Mouse (Mus musculus): ENCODE results near the gene Ubfd1. TPM values are rescaled to one million over a fixed set of nuclear protein-coding genes. Genes with fewer than 3 reads are reported as not detected.

The Ubfd1 gene
- polyA plus RNA-seq, 1 experiment from 2014 or later: 87.3 TPM

DNA sequence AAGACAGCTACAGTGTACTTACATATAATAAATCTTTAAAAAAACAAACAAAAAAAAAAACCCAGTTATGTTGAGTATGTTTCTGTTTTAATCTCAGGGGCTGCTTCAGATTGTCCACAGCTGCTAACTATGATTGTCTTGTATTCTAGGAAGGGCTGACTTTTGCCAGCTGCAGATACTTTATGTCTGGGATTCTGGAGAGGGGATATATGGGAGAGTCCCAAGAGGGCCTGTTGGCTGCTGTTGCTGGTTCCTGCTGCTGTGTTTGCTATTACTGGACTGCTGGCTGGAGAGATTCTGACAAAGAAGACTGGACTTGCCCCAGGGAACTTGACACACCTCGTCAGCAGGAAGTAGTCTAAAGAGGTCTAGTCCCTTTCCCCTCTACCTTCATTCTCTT is 16.1 kb upstream of the Ubfd1 start:
- DNase-seq (ENCODE audit: low spot score): no peak

DNA sequence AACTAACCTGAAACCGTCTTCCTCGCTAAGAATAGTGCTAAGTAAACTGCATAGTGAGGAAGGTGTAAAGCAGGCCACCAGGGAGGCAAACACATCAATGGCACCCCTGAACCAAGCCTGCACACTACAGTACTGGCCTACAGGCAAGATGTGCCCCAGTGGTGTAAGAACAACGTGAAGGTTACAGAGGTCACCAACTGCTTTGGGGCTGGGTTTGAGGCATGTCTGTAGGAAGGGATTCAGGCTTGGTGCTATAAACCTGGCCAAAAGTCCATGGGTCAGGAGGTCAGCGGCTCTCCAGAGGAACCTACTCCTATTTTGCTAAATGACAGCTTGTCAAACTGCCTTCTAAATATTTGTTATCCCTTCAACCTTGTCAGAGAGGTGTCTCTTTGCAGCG is 10.3 kb upstream of the Ubfd1 start:
- Histone ChIP-seq H3K4me3 (no peak overlapping the region), H3K27ac (no peak overlapping the region), H3K4me1 (no peaks in the 10 kb centered on the region), H3K27me3 (ENCODE audit: low read depth, poor library complexity, severe bottlenecking) (no peaks in the 10 kb centered on the region), H3K36me3 (peaks cover 84% of the 10 kb centered on the region), H3K9me3 (replicated peaks) (no peaks in the 10 kb centered on the region)
- WGBS: 91% methylated on average over 5 of the region's 5 CpGs
- DNase-seq (ENCODE audit: low spot score): no peak

More for the DNA sequence above, 16.1 kb upstream of the Ubfd1 start:
- Histone ChIP-seq H3K9me3 (replicated peaks) (no peaks in the 10 kb centered on the region), H3K4me1 (no peaks in the 10 kb centered on the region), H3K27me3 (ENCODE audit: low read depth, poor library complexity, severe bottlenecking) (no peaks in the 10 kb centered on the region), H3K36me3 (peaks cover 83% of the 10 kb centered on the region), H3K27ac (no peak overlapping the region), H3K4me3 (no peak overlapping the region)
- WGBS: 97% methylated on average over 1 of the region's 1 CpGs

DNA sequence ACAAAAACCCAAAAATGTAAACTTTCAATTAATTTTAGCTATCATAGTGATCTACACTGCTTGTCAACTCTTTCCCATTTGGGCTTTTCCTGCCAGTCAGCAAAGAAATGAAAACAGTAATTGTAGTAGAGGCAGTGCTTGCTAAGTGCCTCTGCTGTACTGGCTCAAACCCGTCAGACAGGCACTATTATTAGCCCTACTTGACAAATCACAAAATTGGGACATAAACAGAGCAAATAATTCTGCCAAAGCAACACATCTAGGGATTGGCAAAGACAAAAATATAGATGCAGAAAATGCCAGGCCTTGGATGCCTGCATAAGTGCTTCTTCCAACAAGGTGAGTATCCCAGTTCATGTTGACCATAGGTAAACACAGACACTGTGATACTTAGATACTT is 1.3 kb upstream of the Ubfd1 start:
- Histone ChIP-seq H3K9me3 (replicated peaks) (no peaks in the 10 kb centered on the region), H3K36me3 (peaks cover 46% of the 10 kb centered on the region), H3K4me1 (peaks cover 29% of the 10 kb centered on the region), H3K27ac (no peak overlapping the region), H3K4me3 (peak overlapping the region; percentile 99; the same call in 1 of the 2 replicates), H3K27me3 (ENCODE audit: low read depth, poor library complexity, severe bottlenecking) (no peaks in the 10 kb centered on the region)
- 90% methylated on average over 1 of the region's 1 CpGs for WGBS
- no peak for DNase-seq (ENCODE audit: low spot score)

DNA sequence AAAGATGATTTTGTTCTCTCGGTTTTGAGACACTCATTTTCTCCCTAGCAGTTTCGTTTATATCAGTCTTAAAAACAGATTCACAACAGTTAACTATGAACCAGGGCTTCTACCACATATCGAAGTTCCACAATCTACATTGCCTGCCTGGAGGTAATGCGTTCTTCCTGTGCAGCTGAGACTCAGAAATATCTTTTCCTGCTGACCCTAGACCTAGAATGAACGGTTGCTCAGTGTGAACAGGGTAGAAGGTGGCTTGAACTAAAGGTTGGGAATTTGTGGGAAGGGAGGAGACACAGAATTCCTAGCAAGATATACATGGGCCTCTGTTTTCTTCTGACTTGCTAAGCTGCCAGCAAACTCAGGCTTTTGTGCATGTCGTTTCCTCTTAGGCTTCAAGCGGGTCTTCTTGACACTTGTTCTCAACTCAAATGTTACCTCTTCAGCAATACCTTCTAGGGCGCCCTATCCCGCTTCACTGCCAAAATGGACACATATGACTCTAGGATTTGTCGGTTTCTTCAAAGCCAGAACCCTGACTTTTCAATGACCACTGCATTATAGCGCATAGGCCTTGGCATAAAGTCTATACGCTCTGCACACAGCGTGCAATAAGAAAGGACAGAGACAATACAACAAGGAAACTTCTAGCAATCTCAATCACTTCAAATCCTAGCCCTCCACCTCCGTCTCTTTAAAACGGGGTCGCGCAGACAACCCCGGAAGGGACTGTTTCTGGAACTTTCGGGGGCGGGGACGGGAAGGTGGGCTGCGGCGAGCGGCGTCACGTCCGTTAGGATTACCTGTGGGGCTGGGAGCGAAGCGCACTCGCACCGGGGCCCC is 652 bp upstream of the Ubfd1 start:
- 21% methylated on average over 31 of the region's 31 CpGs for WGBS
- Histone ChIP-seq H3K4me1 (peaks cover 29% of the 10 kb centered on the region), H3K27me3 (ENCODE audit: low read depth, poor library complexity, severe bottlenecking) (no peaks in the 10 kb centered on the region), H3K27ac (peak overlapping the region; percentile 97), H3K4me3 (peak overlapping the region; percentile 99), H3K9me3 (replicated peaks) (no peaks in the 10 kb centered on the region), H3K36me3 (peaks cover 46% of the 10 kb centered on the region)
- no peak for DNase-seq (ENCODE audit: low spot score)

DNA sequence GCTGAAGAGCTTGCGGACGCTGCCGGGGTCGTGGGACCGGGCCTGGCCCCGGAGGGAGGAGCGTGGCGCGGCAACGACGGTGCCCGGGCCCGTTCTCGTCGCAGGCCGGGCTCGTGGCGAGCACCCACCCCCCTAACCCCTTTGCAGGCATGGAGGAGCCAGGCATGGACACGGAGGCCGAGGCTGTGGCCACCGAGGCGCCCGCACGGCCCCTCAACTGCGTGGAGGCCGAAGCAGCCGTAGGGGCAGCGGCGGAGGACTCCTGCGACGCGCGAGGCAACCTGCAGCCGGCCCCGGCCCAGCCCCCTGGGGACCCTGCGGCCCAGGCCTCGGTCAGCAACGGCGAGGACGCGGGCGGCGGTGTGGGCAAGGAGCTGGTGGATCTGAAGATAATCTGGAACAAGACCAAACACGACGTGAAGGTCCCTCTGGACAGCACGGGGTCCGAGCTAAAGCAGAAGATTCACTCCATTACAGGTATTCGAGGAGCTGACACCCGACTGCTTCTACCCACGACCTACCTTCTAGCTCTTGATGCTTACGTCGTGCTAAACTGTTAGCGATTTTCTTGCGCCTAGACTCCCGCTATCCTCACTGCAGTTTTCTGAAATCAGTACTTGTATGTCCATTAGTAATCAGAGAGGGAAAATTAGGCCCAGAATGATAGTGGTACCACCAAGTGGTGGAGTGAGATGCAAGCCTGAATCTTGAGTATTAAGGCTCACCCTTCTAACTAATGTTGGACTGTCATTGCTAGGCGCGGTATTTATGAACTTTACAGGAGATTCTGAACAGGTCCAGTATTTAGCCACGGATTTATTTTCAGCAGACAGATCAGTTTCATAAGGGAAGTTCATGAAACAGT is 774 bp downstream of the Ubfd1 start:
- Histone ChIP-seq H3K36me3 (peaks cover 47% of the 10 kb centered on the region), H3K9me3 (replicated peaks) (no peaks in the 10 kb centered on the region), H3K27ac (peak overlapping the region; percentile 97), H3K4me3 (peak overlapping the region; percentile 99), H3K4me1 (peaks cover 29% of the 10 kb centered on the region), H3K27me3 (ENCODE audit: low read depth, poor library complexity, severe bottlenecking) (no peaks in the 10 kb centered on the region)
- 2% methylated on average over 58 of the region's 58 CpGs for WGBS
- no peak for DNase-seq (ENCODE audit: low spot score)

DNA sequence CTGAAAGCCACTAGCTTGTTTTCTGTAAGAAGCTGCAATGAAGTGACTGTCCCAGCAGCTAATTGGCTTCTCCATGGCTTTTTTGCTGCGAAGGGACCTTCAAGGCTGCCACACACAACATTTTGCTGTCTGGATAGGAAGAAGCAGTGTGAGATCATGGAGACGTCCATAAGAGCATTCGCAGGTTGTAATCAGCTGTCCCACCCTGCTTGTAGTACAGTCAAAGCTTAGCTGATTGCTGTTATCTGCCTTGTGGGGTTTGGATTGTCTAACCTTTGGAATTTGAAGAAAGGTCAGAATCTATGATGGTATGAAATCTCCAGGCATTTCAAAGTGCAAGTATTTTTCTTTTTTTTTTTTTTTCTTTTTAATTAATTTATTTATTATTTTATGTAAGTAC is 7.4 kb downstream of the Ubfd1 start:
- WGBS: 90% methylated on average over 3 of the region's 3 CpGs
- Histone ChIP-seq H3K36me3 (peaks cover 100% of the 10 kb centered on the region), H3K27ac (no peak overlapping the region), H3K4me1 (peaks cover 2% of the 10 kb centered on the region), H3K27me3 (ENCODE audit: low read depth, poor library complexity, severe bottlenecking) (no peaks in the 10 kb centered on the region), H3K9me3 (replicated peaks) (no peaks in the 10 kb centered on the region), H3K4me3 (no peak overlapping the region)
- no peak for DNase-seq (ENCODE audit: low spot score)

DNA sequence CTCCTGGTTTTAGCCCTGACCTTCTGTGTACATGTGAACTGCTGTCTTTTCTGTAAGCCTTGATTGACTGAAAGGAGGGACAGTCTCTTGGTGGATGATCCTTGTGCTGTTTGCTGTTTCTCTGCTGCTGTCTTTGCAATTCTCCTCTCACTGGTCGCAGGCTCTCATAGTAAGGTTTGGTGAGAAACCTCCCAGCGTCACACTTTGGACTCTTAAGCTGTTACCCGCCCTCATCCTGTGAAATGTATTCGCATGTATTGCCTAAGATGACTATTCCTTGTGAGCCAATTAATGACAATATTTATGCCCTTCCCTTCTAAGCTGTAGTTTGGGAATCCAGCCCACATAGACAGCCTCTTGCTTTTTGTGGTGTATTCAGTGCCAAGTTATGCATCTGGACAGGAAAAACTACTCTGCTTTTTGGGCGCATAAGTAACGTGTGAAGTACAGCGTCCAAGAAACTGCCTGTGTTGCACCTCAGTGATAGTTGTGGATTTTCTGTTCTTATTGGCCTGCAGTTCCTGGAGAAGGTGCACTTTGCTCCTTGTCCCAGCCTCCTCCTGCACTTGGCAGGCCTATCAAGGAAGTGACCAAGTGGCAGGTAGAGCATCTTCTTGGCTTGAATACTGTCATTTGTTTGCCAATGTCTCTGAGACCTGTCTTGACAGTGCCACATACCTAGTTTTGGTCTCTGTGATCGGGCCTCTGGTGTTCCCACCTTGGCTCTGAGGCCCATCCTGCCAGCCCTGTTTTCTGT is 13.0 kb downstream of the Ubfd1 start:
- DNase-seq (ENCODE audit: low spot score): no peak
- no peak overlapping the region for H3K27ac ChIP-seq
- H3K4me3 ChIP-seq: no peak overlapping the region
- 95% methylated on average over 8 of the region's 8 CpGs for WGBS
- H3K27me3 ChIP-seq (ENCODE audit: low read depth, poor library complexity, severe bottlenecking): no peaks in the 10 kb centered on the region
- H3K36me3 ChIP-seq: peaks cover 94% of the 10 kb centered on the region
- H3K9me3 ChIP-seq (replicated peaks): no peaks in the 10 kb centered on the region
- no peaks in the 10 kb centered on the region for H3K4me1 ChIP-seq

DNA sequence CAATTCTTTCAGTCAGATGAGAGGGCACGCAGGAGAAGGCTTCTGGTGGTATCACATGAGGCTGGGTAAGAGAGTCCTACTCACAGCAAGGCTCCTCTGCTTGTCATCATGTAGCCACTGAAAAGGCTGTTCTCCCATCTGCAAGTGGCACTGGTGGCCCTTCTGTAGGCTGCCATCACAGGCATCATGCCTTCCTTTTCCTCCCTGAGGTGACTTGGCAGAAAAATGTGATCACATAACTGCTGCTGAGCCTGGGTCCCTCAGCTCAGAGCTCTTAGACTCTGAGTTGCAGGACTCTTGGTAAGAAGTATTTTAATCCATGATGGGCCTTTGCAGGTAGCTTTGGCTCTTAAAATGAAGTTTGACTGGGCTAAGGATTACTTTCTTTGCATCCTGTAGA is 14.1 kb downstream of the Ubfd1 start:
- Histone ChIP-seq H3K27me3 (ENCODE audit: low read depth, poor library complexity, severe bottlenecking) (no peaks in the 10 kb centered on the region), H3K27ac (no peak overlapping the region), H3K9me3 (replicated peaks) (no peaks in the 10 kb centered on the region), H3K4me3 (no peak overlapping the region), H3K36me3 (peaks cover 94% of the 10 kb centered on the region), H3K4me1 (no peaks in the 10 kb centered on the region)
- 94% methylated on average over 1 of the region's 1 CpGs for WGBS
- no peak for DNase-seq (ENCODE audit: low spot score)

DNA sequence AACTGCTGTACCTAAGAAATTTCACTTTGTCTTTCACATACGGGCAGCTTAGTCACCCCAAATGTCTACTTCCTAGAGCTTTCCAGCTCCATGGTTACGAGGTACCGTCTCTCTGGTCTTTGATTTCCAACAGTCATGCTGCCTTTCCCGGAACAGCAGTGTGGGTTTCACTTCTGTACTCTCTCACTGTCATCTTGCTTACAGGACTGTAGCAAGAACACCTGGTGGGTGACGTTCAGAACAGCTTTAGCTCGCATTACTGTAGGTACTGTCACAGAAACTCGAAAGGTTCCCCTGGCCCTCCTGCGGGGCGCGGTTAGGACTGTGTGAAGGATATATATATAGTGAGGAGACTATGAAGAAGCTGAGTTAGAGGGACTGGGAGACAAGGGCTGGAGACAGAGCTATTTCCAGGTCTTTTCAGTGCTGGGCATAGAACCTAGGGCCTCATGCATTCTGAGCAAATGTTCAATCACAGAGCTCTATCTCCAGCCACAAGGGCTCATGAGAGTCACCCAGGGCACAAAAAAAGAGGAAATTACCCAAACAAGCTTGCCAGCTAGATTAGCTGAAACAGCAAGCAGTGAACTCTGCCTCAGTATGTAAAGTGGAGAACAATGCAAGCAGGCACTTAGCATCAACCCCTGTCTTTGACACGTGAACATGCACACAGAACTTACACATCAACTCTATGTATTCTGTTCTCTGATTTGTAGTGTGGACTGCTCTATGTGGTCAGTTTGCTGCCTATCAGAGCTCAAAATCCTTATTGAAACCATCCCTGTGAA is 20.4 kb downstream of the Ubfd1 start:
- H3K36me3 ChIP-seq: peaks cover 94% of the 10 kb centered on the region
- no peak overlapping the region for H3K4me3 ChIP-seq
- 93% methylated on average over 11 of the region's 11 CpGs for WGBS
- no peak for DNase-seq (ENCODE audit: low spot score)
- H3K27me3 ChIP-seq (ENCODE audit: low read depth, poor library complexity, severe bottlenecking): no peaks in the 10 kb centered on the region
- no peaks in the 10 kb centered on the region for H3K9me3 ChIP-seq (replicated peaks)
- no peak overlapping the region for H3K27ac ChIP-seq
- H3K4me1 ChIP-seq: no peaks in the 10 kb centered on the region

DNA sequence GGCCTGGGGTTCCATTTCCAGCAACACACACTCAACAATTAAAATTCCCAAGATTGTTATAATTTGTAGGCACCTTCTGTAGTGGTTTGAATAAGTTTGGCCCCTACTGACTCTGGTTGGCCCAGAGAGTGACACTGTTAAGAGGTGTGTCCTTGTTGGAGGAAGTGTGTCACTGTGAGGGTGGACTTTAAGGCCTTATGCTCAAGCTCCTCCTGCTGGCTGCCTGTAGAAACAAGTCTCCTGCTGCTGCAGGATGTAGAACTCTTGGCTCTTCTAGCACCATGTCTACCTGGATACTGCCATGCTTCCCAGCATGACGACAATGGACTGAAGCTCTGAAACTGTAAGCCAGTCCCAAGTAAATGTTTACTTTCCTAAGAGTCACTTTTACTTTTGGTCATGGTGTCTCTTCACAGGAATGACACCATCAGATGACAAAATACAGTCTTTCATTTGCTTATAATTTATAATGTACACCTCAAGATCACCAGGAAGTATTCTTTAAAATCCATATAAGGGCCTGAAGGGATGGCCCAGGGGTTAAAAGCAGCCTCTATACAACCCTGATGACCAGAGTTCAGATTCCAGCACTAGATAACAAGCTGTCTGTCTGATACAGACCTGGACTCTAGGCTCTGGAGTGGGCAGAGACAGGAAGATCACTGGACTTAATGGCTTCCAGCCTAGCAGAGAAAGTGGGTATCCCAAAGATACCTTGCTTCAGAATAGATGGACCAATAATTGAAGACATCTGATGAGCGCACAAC is 27.8 kb downstream of the Ubfd1 start:
- no peak overlapping the region for H3K27ac ChIP-seq
- WGBS: 95% methylated on average over 2 of the region's 2 CpGs
- H3K9me3 ChIP-seq (replicated peaks): no peaks in the 10 kb centered on the region
- no peaks in the 10 kb centered on the region for H3K4me1 ChIP-seq
- H3K27me3 ChIP-seq (ENCODE audit: low read depth, poor library complexity, severe bottlenecking): no peaks in the 10 kb centered on the region
- DNase-seq (ENCODE audit: low spot score): no peak
- H3K4me3 ChIP-seq: no peak overlapping the region
- H3K36me3 ChIP-seq: peaks cover 97% of the 10 kb centered on the region

DNA sequence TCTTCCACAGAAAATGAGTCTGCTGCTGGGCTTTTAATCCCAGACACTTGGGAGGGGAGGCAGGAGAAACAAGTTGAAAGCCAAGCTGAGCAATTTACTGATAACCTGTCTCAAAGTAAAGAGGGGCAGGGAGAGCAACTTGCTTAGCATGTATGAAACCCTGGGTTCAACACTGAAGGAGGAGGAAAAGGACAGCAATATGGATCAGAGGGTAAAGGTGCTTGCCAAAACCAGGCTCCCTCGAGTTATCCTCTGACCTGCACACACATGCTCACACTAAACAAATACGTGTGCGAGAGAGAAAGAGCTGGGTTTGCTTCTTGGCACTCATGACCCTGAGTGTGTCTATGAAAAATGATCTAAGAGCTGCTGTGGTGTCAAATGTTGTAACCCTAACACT is 31.0 kb downstream of the Ubfd1 start:
- Histone ChIP-seq H3K9me3 (replicated peaks) (no peaks in the 10 kb centered on the region), H3K36me3 (peaks cover 68% of the 10 kb centered on the region), H3K27me3 (ENCODE audit: low read depth, poor library complexity, severe bottlenecking) (no peaks in the 10 kb centered on the region), H3K4me3 (no peak overlapping the region), H3K27ac (no peak overlapping the region), H3K4me1 (peaks cover 7% of the 10 kb centered on the region)
- DNase-seq (ENCODE audit: low spot score): no peak
- WGBS: 93% methylated on average over 3 of the region's 3 CpGs

Data from limb, embryonic 10.5 days (tissue).